Mouse (Mus musculus) MEL (cell line): ENCODE measurements around the gene Eci1. TPM values are rescaled to one million over a fixed set of nuclear protein-coding genes. Genes with fewer than 3 reads are reported as not detected.

Experiments used
- DNase-seq: peaks from one replicate; pipeline ENCODE4 v3.0.0; 2011; ENCODE audit warnings: low read depth, low spot score
- H3K27ac ChIP-seq: 2 replicates; pipeline ENCODE4 v1.5.1; 2012; ENCODE audit warnings: low read depth, mild to moderate bottlenecking, control low read depth, low read length, moderate library complexity; ENCODE audit not compliant: control insufficient read depth
- H3K27me3 ChIP-seq, 2 experiments: fragments of 150-350 bp in 1 of 2; sonication (generic) in 1 of 2; 2 replicates each; pipeline ENCODE4 v1.6.1; 2012; ENCODE audit warnings: low read length in 2 of 2, mild to moderate bottlenecking in 2 of 2, improper control_type of control experiment in 1 of 2, moderate library complexity in 1 of 2; ENCODE audit not compliant: insufficient read depth in 2 of 2, control insufficient read depth in 1 of 2
- H3K36me3 ChIP-seq, 2 experiments: 2 replicates each; pipeline ENCODE4 v1.6.1; 2012 to 2014; ENCODE audit warnings: low read length in 2 of 2, improper control_type of control experiment in 1 of 2, inconsistent platforms in 1 of 2, mild to moderate bottlenecking in 1 of 2; ENCODE audit not compliant: insufficient read depth in 2 of 2, control insufficient read depth in 1 of 2
- H3K4me1 ChIP-seq, 2 experiments: fragments of 150-350 bp in 1 of 2; sonication (generic) in 1 of 2; 2 replicates each; pipeline ENCODE4 v1.6.1; 2012; ENCODE audit warnings: low read length in 2 of 2, improper control_type of control experiment in 1 of 2, mild to moderate bottlenecking in 1 of 2; ENCODE audit not compliant: insufficient read depth in 2 of 2, control insufficient read depth in 1 of 2
- H3K4me3 ChIP-seq, 2 experiments: fragments of 150-350 bp in 1 of 2; sonication (generic) in 1 of 2; 2 replicates each; pipeline ENCODE4 v1.5.1; 2012; ENCODE audit warnings: low read depth in 2 of 2, low read length in 2 of 2, mild to moderate bottlenecking in 2 of 2, moderate library complexity in 2 of 2, control low read depth in 1 of 2, improper control_type of control experiment in 1 of 2; ENCODE audit not compliant: control insufficient read depth in 1 of 2, insufficient read depth in 1 of 2
- H3K79me2 ChIP-seq: 2 replicates; pipeline ENCODE4 v1.6.1; 2012; ENCODE audit warnings: mild to moderate bottlenecking, low read length, moderate library complexity; ENCODE audit not compliant: control insufficient read depth, poor library complexity, insufficient read depth
- H3K9ac ChIP-seq: 2 replicates; pipeline ENCODE4 v1.6.1; 2012; ENCODE audit warnings: low read depth, mild to moderate bottlenecking, control low read depth, low read length, moderate library complexity; ENCODE audit not compliant: control insufficient read depth, poor library complexity, severe bottlenecking
- H3K9me3 ChIP-seq: fragments of 150-350 bp; sonication (generic); replicated peaks from 2 replicates; pipeline ENCODE4 v1.6.1; 2012; ENCODE audit warnings: mild to moderate bottlenecking, low read length, improper control_type of control experiment, moderate library complexity; ENCODE audit not compliant: insufficient read depth
- CHD2 ChIP-seq: IDR thresholded peaks from 2 replicates; pipeline ENCODE4 v1.6.1; 2011; ENCODE audit warnings: low read length, improper control_type of control experiment
- CTCF ChIP-seq, 3 experiments: IDR thresholded peaks in 2 of 3; conservative IDR thresholded peaks in 1 of 3; 2 replicates each; pipeline ENCODE4 v1.5.1; 2011 to 2012; ENCODE audit warnings: low read length in 3 of 3, low read depth in 2 of 3, mild to moderate bottlenecking in 2 of 3, improper control_type of control experiment in 1 of 3, inconsistent platforms in 1 of 3, mixed read lengths in 1 of 3, moderate library complexity in 1 of 3; ENCODE audit not compliant: control insufficient read depth in 1 of 3, insufficient read depth in 1 of 3, poor library complexity in 1 of 3, severe bottlenecking in 1 of 3
- E2F4 ChIP-seq: IDR thresholded peaks from 2 replicates; pipeline ENCODE4 v1.6.1; 2011; ENCODE audit warnings: low read depth, low read length, improper control_type of control experiment, borderline replicate concordance
- ELF1 ChIP-seq: IDR thresholded peaks from 2 replicates; pipeline ENCODE4 v1.6.1; 2014; ENCODE audit warnings: low read depth, mild to moderate bottlenecking, inconsistent platforms, low read length, improper control_type of control experiment, moderate library complexity
- EP300 ChIP-seq, 2 experiments: IDR thresholded peaks; 2 replicates each; pipeline ENCODE4 v1.6.1; 2011; ENCODE audit warnings: improper control_type of control experiment in 2 of 2, low read length in 2 of 2, low read depth in 1 of 2, mild to moderate bottlenecking in 1 of 2
- ETS1 ChIP-seq: IDR thresholded peaks from 2 replicates; pipeline ENCODE4 v1.6.1; 2012; ENCODE audit warnings: low read depth, mild to moderate bottlenecking, inconsistent platforms, low read length, improper control_type of control experiment, moderate library complexity
- GABPA ChIP-seq: IDR thresholded peaks from 2 replicates; pipeline ENCODE4 v1.6.1; 2012; ENCODE audit warnings: low read depth, mild to moderate bottlenecking, inconsistent platforms, low read length, improper control_type of control experiment, moderate library complexity
- HCFC1 ChIP-seq: IDR thresholded peaks from 2 replicates; pipeline ENCODE4 v1.6.1; 2012; ENCODE audit warnings: low read depth, mild to moderate bottlenecking, inconsistent platforms, low read length, improper control_type of control experiment, moderate library complexity
- MAFK ChIP-seq: IDR thresholded peaks from 2 replicates; pipeline ENCODE4 v1.6.1; 2011; ENCODE audit warnings: low read depth, mild to moderate bottlenecking, low read length, improper control_type of control experiment, borderline replicate concordance
- MAX ChIP-seq: IDR thresholded peaks from 2 replicates; pipeline ENCODE4 v1.6.1; 2011; ENCODE audit warnings: low read length, improper control_type of control experiment
- MEF2A ChIP-seq: IDR thresholded peaks from 2 replicates; pipeline ENCODE4 v1.6.1; 2014; ENCODE audit warnings: low read depth, mild to moderate bottlenecking, inconsistent platforms, low read length, improper control_type of control experiment; ENCODE audit not compliant: poor library complexity, insufficient replicate concordance, severe bottlenecking; ENCODE audit errors: extremely low read depth
- MYC ChIP-seq: IDR thresholded peaks from 2 replicates; pipeline ENCODE4 v1.6.1; 2011; ENCODE audit warnings: low read depth, mild to moderate bottlenecking, low read length, improper control_type of control experiment, moderate library complexity
- NELFE ChIP-seq: IDR thresholded peaks from 2 replicates; pipeline ENCODE4 v1.6.1; 2011; ENCODE audit warnings: low read depth, low read length, improper control_type of control experiment
- POLR2A ChIP-seq, 2 experiments: IDR thresholded peaks; 2 replicates each; pipeline ENCODE4 v1.6.1; 2011 to 2012; ENCODE audit warnings: low read length in 2 of 2, mild to moderate bottlenecking in 2 of 2, control low read depth in 1 of 2, improper control_type of control experiment in 1 of 2, low read depth in 1 of 2, moderate library complexity in 1 of 2; ENCODE audit not compliant: control insufficient read depth in 1 of 2, insufficient read depth in 1 of 2, poor library complexity in 1 of 2
- POLR2AphosphoS5 ChIP-seq: IDR thresholded peaks from 2 replicates; pipeline ENCODE4 v1.6.1; 2012; ENCODE audit warnings: low read depth, borderline replicate concordance, mild to moderate bottlenecking, inconsistent platforms, low read length, moderate library complexity, mixed read lengths
- RCOR1 ChIP-seq: IDR thresholded peaks from 2 replicates; pipeline ENCODE4 v1.6.1; 2012; ENCODE audit warnings: low read depth, mild to moderate bottlenecking, inconsistent platforms, low read length, improper control_type of control experiment
- SMC3 ChIP-seq: IDR thresholded peaks from 2 replicates; pipeline ENCODE4 v1.6.1; 2011; ENCODE audit warnings: low read depth, low read length, improper control_type of control experiment
- TAL1 ChIP-seq: IDR thresholded peaks from 2 replicates; pipeline ENCODE4 v1.6.1; 2012; ENCODE audit warnings: mild to moderate bottlenecking, inconsistent platforms, low read length, moderate library complexity, mixed read lengths
- TBP ChIP-seq: IDR thresholded peaks from 2 replicates; pipeline ENCODE4 v1.8.0; 2011; ENCODE audit warnings: low read depth, low read length, improper control_type of control experiment
- USF1 ChIP-seq: IDR thresholded peaks from 2 replicates; pipeline ENCODE4 v1.6.1; 2014; ENCODE audit warnings: low read depth, mild to moderate bottlenecking, inconsistent platforms, low read length, improper control_type of control experiment, moderate library complexity
- USF2 ChIP-seq, 2 experiments: IDR thresholded peaks; 2 replicates each; pipeline ENCODE4 v1.6.1; 2011 to 2012; ENCODE audit warnings: improper control_type of control experiment in 2 of 2, low read length in 2 of 2, borderline replicate concordance in 1 of 2, inconsistent platforms in 1 of 2, low read depth in 1 of 2, mild to moderate bottlenecking in 1 of 2; ENCODE audit not compliant: insufficient read depth in 1 of 2
- ZKSCAN1 ChIP-seq: IDR thresholded peaks from 2 replicates; pipeline ENCODE4 v1.6.1; 2012; ENCODE audit warnings: low read depth, mild to moderate bottlenecking, inconsistent platforms, low read length, improper control_type of control experiment, moderate library complexity
- polyA plus RNA-seq, 2 experiments: library from polyadenylated mRNA; stranded (reverse) in 1 of 2; unstranded in 1 of 2; fragments of >175 nt in 1 of 2; fragments of >200 nt in 1 of 2; gene quantifications; 2 replicates each; pipeline versions ENCODE4 v1.2.1 to v1.2.4; 2012; ENCODE audit warnings: low replicate concordance in 2 of 2, low read depth in 1 of 2; ENCODE audit not compliant: insufficient read length in 2 of 2, insufficient read depth in 1 of 2, missing spikeins in 1 of 2
- total RNA-seq: library from RNA; depleted of rRNA; stranded (reverse); fragments of 300-350 nt; gene quantifications from 2 replicates; pipeline ENCODE4 v1.2.3, GENCODE M21; 2012

The Eci1 gene
- total and polyA plus RNA-seq, 3 experiments: 48.6 to 65.6 TPM; not detected in 1

GRCm38 (mm10) chr17:24426471-24427169 is at the start of gene Eci1 (continued):
- TF ChIP-seq ETS1 (no peak), SMC3 (no peak), CTCF (IDR thresholded peaks at IDR 0.05 in 2 of 3, conservative IDR thresholded peaks at IDR 0.05 in 1 of 3; ENCODE audit: control insufficient read depth in 1 of 3, insufficient read depth in 1 of 3, low read depth in 2 of 3, low read length in 3 of 3, poor library complexity in 1 of 3, severe bottlenecking in 1 of 3) (0 out of 6 replicates have a peak, but pooled peaks of 1 of the 3 experiments have one; percentile 3), TAL1 (no peak), MAFK (no peak)

GRCm38 (mm10) chr17:24378496-24378895 is 47.9 kb upstream of the Eci1 start:
- H3K4me3 ChIP-seq: no peak overlapping the region
- no peaks in the 10 kb centered on the region for H3K4me1 ChIP-seq
- no peaks in the 10 kb centered on the region for H3K79me2 ChIP-seq
- no peaks in the 10 kb centered on the region for H3K9me3 ChIP-seq
- no peaks in the 10 kb centered on the region for H3K27me3 ChIP-seq
- H3K36me3 ChIP-seq: peaks cover 0 to 16% of the 10 kb centered on the region in 2 experiments; a peak in 3 of 4 replicates
- DNase-seq: no peak
- no peak overlapping the region for H3K27ac ChIP-seq
- H3K9ac ChIP-seq: no peak overlapping the region
- TF ChIP-seq MEF2A (no peak), RCOR1 (no peak), HCFC1 (no peak), NELFE (no peak), E2F4 (no peak), POLR2AphosphoS5 (no peak)

- no peaks in the 10 kb centered on the region for H3K79me2 ChIP-seq
- H3K4me1 ChIP-seq: no peaks in the 10 kb centered on the region
- no peak for DNase-seq
- H3K36me3 ChIP-seq: peaks cover 0 to 20% of the 10 kb centered on the region in 2 experiments; a peak in 2 of 4 replicates
- H3K27ac ChIP-seq: no peak overlapping the region
- no peak overlapping the region for H3K9ac ChIP-seq
- no peak for TF ChIP-seq CHD2
- TF ChIP-seq ELF1: no peak
- TF ChIP-seq RCOR1: no peak
- no peak for TF ChIP-seq USF1
- no peak for TF ChIP-seq TBP
- TF ChIP-seq MYC: no peak
- TF ChIP-seq ETS1: no peak
- no peak for TF ChIP-seq MAX
- TF ChIP-seq GABPA: no peak
- TF ChIP-seq ZKSCAN1: no peak
- no peak for TF ChIP-seq SMC3
- no peak for TF ChIP-seq EP300 (IDR thresholded peaks at IDR 0.05; ENCODE audit: low read depth in 1 of 2, low read length in 2 of 2)
- TF ChIP-seq POLR2A (IDR thresholded peaks at IDR 0.05; ENCODE audit: control insufficient read depth in 1 of 2, insufficient read depth in 1 of 2, low read depth in 1 of 2, low read length in 2 of 2, poor library complexity in 1 of 2): no peak
- no peak for TF ChIP-seq USF2 (IDR thresholded peaks at IDR 0.05; ENCODE audit: borderline replicate concordance in 1 of 2, insufficient read depth in 1 of 2, low read depth in 1 of 2, low read length in 2 of 2)
- TF ChIP-seq POLR2AphosphoS5: no peak
- no peak overlapping the region for H3K4me3 ChIP-seq
- H3K9me3 ChIP-seq: no peaks in the 10 kb centered on the region
- H3K27me3 ChIP-seq: no peaks in the 10 kb centered on the region
Observed at GRCm38 (mm10) chr17:24383789-24384188, 42.7 kb upstream of the Eci1 start.
